Mouse (Mus musculus) kidney, adult 9 months (tissue): Measurements from ENCODE around the gene Trip10.

Experiments
- DNase-seq: peaks from one replicate; pipeline ENCODE4 v3.0.0; 2022

Trip10 gene

DNA sequence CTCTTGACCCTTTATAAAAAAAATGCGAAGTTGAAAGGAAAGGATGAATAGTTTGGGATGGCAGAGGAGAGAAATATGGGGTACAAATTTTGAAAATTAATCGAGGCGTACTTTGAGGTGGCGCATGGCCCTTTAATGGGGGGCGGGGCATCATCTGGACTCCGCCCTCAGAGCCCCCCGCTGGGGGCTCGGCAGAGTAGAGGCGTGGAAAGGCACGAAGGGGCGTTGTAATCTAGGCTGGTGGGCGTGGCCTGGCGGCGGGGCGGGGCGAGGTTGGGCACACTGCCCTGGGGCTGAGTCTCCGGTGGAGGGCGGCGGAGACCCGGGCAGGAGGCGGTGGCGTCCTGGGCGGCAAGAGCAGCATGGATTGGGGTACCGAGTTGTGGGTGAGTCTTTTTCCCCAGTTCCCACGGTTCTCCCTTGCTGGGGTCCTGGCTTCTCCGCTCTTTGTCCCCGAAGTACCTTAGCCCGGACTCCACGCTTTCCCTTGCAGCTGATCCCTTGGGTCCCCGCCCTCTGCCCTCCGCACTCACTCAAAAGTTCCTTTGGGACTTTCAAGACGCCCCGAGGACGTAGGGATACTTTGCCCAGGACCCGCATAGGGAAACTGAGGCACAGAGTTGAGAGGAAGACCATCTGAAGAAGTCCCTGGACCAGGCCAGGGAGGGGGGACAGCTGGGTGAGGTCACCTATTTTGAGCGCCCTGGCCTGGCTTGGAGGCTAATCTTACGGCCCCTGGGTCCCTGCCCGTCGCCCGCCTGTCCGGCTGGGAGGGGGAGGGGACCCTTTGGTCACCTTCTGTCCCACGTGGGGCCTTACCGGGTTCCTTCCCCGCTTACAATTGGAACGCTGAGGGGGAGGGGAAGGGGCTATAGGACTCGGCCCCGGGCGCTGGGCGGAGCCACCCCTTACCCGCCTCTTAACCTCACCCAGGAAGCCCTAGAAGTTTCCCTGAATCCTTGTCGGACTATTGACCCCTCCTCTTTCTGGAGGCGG lies at the start of gene Trip10:
Gene Trip10 (plus strand): TSS at position 270 of the 996 bp plus-strand sequence.
- DNase-seq = peak; percentile 98

DNA sequence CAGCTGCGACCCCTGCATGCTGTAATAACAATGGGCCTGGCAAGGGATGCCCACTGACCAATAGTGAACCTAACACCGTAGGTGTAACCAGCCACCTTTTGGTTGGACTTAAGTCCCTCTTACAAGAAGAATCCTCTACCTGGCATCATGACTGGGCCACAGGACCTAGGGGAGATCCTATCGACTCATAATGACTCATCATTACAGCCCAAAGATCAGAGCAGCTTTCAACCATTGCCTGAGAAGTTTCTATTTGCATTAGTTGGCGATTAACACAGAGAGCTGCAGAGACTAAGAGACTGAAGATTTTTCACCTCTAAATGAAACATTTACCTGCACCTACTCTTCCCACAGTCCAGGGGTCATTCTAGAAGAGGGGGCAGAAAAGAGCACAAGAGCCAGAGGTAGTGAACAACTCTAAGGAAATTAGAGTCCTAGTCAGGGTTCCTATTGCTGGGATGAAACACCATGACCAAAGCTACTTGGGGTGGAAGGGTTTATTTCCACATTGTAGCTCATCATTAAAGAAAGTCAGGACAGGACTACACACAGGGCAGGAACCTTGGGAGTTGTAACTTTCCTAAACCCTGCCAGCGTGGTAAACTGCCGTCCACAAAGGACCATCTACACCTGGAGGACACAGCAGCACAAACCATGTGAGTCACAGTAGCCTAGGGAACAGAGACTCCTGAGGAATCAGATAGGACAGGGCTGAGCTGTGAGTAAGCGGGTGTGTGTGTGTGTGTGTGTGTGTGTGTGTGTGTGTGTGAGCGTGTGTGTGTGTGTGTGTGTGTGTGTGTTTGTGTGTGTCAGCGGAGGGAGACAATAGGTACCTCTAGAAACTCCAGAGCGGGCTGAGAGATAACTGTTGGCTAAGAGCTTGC lies 47.2 kb upstream of the Trip10 start:
- peak; percentile 60 for DNase-seq

- peak; percentile 80 for DNase-seq
Observed at GRCm38 (mm10) chr17:57207938-57208337, 41.3 kb upstream of the Trip10 start.

DNA sequence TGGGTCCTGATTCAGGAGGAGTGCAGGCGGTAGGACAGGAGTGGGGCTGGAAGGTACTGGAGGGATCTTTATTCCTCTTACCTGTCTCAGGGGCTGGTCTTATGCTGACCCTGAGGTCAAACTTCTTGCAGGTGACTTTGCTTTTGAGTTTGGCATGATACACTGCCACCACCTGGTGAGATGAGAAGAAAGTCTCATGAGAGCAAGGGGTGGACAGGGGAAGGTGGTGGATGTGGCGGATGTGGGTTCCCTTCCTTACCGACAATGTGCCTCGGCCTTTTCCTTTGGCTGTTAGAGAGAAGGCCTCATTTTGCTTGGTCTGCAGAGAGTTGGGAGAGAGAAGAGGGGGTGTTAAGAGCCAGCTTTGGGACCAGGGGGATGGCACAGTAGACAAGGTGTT lies 39.9 kb upstream of the Trip10 start:
- DNase-seq = peak; percentile 32

- DNase-seq = no peak
Observed at GRCm38 (mm10) chr17:57211501-57211900, 37.8 kb upstream of the Trip10 start.

DNA sequence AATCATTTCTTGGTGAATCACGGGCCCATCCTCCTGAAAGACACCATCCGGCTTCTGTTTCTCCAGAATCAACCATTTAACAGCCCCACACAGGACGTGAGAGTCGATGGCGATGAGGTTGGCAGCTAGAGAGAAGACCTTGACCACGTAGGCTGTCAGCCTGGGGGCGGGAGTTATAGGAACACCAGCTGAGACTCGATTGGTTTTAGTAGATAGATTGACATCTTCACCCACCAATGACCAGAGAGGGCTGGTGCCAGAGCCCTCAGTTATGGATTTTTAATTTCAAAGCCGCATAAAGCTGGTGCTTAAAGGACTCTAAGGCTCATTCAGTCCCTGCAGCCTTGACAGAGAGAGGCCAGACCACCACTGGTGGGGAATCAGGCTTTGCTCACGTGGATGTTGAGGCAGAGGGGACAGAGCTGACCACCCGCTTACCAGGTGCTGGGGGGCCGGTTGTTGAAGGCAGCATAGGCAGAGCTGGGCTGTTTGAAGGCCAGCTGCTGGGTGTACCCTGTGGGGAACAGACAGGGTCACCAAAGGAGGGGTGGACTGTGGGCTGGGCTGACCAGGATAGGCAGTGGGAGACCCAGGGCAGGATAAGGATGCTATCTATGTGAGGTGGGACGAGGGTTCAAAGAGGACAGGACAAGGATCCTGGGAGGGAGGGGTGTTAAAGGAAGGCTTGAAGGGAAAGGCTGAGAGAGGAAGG lies 34.4 kb upstream of the Trip10 start:
- peak; percentile 33 for DNase-seq

DNA sequence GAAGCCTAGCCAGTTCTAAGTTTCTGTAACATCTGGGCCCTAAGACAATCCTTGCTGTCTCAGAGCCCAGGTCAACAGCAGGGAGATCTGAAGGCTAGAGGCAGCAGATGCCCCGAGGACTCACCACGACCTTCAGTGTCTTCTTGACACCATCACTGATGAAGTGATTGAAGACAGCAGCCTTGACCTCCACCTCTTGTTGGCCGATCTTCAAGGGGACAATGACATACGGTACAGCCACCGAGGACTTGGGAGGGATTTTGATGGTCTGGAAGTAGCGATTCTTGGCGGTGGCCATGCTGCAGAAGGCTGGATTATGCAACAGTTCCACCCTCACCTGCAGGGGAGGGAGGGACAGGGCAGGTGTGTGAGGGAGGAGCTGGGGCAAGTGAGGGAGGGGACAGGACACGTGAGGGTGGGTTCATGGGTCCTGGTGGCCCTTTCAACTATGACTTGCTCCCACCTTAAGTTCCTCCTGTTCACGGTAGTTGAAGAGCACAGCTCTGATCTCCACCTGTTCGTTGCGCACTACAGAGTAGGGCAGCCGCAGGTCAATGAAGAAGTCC lies 30.8 kb upstream of the Trip10 start:
- no peak for DNase-seq

- peak; percentile 82 for DNase-seq
Observed at GRCm38 (mm10) chr17:57219167-57219883, 29.9 kb upstream of the Trip10 start.

DNA sequence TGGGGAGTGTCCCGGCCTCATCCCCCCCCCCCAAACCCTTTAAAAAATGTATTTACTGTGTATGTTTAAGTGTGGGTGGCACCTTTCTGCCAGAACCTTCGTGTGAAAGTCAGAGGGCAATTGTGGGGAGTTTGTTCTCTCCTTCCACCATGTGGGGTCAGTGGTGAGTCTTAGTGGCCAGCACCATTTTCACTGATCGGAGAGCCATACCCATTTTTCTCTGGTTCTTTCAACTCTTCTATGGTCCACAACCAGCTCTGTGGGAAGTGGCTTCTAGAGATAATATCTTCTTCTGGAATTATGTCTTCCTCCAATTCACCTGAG lies 29.4 kb upstream of the Trip10 start:
- DNase-seq = peak; percentile 76

GRCm38 (mm10) chr17:57221911-57222310 lies 27.3 kb upstream of the Trip10 start:
- DNase-seq = no peak

GRCm38 (mm10) chr17:57223313-57223712 lies 25.9 kb upstream of the Trip10 start:
- no peak for DNase-seq

- no peak for DNase-seq
Observed at GRCm38 (mm10) chr17:57227468-57227867, 21.8 kb upstream of the Trip10 start.

- DNase-seq = peak; percentile 61
Observed at GRCm38 (mm10) chr17:57228014-57228413, 21.2 kb upstream of the Trip10 start, which contains the start of gene C3. Gene C3, minus strand, starts transcription at chr17:57228136.

DNA sequence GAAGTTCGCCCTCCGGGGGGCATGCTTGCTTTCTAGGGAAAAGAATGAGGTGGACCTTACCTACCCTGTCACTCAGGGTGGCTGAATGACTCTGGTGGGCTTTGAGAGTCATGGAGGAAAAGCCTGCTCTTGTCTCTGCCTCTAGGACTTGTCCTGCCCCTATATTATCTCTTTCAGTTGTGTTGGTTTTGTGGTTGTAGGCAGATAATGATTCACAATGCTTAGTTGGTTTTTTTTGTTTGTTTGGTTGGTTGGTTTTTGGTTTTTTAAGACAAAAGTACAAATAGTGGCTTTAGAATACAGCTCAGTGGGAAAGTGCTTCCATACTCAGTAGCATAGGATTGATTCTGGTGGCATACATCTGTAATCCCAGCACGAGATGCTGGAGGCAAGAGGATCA lies 20.4 kb upstream of the Trip10 start:
- no peak for DNase-seq

- DNase-seq = no peak
Observed at GRCm38 (mm10) chr17:57229851-57230727, 19.2 kb upstream of the Trip10 start.

- peak; percentile 69 for DNase-seq
Observed at GRCm38 (mm10) chr17:57230728-57231125, 18.5 kb upstream of the Trip10 start.

- peak; percentile 47 for DNase-seq
Observed at GRCm38 (mm10) chr17:57231321-57231771, 17.9 kb upstream of the Trip10 start.

GRCm38 (mm10) chr17:57232200-57232599 lies 17.1 kb upstream of the Trip10 start:
- no peak for DNase-seq

- DNase-seq = peak; percentile 91
Observed at GRCm38 (mm10) chr17:57233038-57233437, 16.2 kb upstream of the Trip10 start.

GRCm38 (mm10) chr17:57234254-57234928 lies 14.9 kb upstream of the Trip10 start:
- peak; percentile 73 for DNase-seq
